9 mouse cellular contexts compared by ENCODE assay signal in the genomic region with DNA sequence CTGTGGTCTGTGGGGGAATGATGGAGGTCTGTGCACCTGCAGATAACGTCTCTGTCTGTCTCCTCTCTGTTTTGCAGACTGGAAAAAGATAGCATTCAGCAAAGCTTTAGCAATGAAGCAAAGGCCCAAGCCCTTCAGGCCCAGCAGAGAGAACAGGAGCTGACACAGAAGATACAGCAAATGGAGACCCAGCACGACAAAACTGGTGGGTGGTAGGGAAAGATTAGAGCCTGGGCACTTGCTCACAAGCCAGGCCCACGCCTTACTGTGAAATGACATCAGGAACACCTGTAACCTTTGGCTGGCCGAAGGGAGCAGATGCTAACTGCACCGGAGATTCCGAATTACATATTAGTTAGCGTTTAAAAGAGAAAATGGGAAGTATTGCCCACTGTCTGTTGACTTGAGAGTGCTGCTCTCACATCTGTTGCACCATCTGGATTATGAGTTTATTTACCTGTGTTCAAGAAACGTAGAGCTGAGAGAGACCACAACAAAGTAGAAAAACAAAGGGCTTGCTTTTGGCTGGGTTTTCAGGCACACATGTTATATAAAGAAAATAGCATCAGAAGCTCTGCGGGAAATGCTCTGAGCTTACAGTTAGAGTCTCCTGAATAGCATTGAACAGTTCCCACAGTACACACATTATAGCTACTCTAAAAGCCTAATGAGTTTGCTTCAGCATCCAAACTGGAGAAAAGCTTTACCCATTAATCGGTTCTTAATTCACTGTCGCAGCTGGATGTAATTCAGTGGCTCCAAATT.
DNase-seq lines count a peak whose midpoint lies in the region; ATAC-seq and TF ChIP-seq lines count a peak whose summit lies in the region.
"Had no signal": no experiment of that assay in that cellular context is flagged by ENCODE, and none has a peak within 500 bp of the region (broad histone marks: within the 10 kb centered on the region; RNA-seq: fewer than 3 reads in every experiment).

No protein-coding gene starts in this region.

- 0 out of 2 replicates have a peak, but pooled peaks have one; percentile 9 for ATAC-seq in liver, embryonic 16.5 days (ENCODE audit: low read depth)
- ATAC-seq in lung, postnatal 0 days, result no peak

- no peaks in the 10 kb centered on the region for H3K27me3 ChIP-seq in forebrain, embryonic 10.5 days (ENCODE audit: poor library complexity, severe bottlenecking)
- H3K27me3 ChIP-seq in liver, embryonic 16.5 days (ENCODE audit: control insufficient read depth, insufficient read depth, low read depth, low read length), result no peaks in the 10 kb centered on the region
- H3K27me3 ChIP-seq in lung, postnatal 0 days (replicated peaks; ENCODE audit: insufficient read depth, low read length), result no peaks in the 10 kb centered on the region

- no peak overlapping the region for H3K4me3 ChIP-seq in forebrain, embryonic 10.5 days
- no peak overlapping the region for H3K4me3 ChIP-seq in liver, embryonic 16.5 days (ENCODE audit: low read depth, low read length)
- no peak overlapping the region for H3K4me3 ChIP-seq in lung, postnatal 0 days (ENCODE audit: low read depth, low read length)

- WGBS in forebrain, embryonic 10.5 days, result 77% methylated on average over 11 of the region's 11 CpGs
- WGBS in liver, embryonic 16.5 days (ENCODE audit: insufficient replicate concordance), result 56% methylated on average over 11 of the region's 11 CpGs
- 80% methylated on average over 11 of the region's 11 CpGs for WGBS in lung, postnatal 0 days

- no peak overlapping the region for H3K9ac ChIP-seq in liver, embryonic 16.5 days (ENCODE audit: low read depth, low read length)
- H3K9ac ChIP-seq in lung, postnatal 0 days (replicated peaks; ENCODE audit: low read depth), result no peak overlapping the region

- no peak overlapping the region for H3K4me2 ChIP-seq in liver, embryonic 16.5 days (ENCODE audit: low read depth, low read length)
- H3K4me2 ChIP-seq in lung, postnatal 0 days (replicated peaks; ENCODE audit: low read depth, low read length), result no peak overlapping the region

- no peak for TF ChIP-seq CTCF in lung, postnatal 0 days (IDR thresholded peaks at IDR 0.05)

- no peaks in the 10 kb centered on the region for H3K9me3 ChIP-seq in forebrain, embryonic 10.5 days
- no peaks in the 10 kb centered on the region for H3K9me3 ChIP-seq in liver, embryonic 16.5 days (replicated peaks; ENCODE audit: control insufficient read depth, low read length)
- H3K9me3 ChIP-seq in lung, postnatal 0 days (ENCODE audit: low read length), result no peaks in the 10 kb centered on the region

- H3K36me3 ChIP-seq in forebrain, embryonic 10.5 days (replicated peaks), result no peaks in the 10 kb centered on the region
- no peaks in the 10 kb centered on the region for H3K36me3 ChIP-seq in liver, embryonic 16.5 days (ENCODE audit: control insufficient read depth, insufficient read depth)
- no peaks in the 10 kb centered on the region for H3K36me3 ChIP-seq in lung, postnatal 0 days (ENCODE audit: insufficient read depth, low read length)

- peaks cover 41% of the 10 kb centered on the region for H3K4me1 ChIP-seq in forebrain, embryonic 10.5 days
- no peaks in the 10 kb centered on the region; the same call in 1 of the 2 replicates for H3K4me1 ChIP-seq in liver, embryonic 16.5 days (ENCODE audit: control insufficient read depth, low read depth, low read length)
- H3K4me1 ChIP-seq in lung, postnatal 0 days (ENCODE audit: insufficient read depth, low read depth, low read length), result no peaks in the 10 kb centered on the region

- TF ChIP-seq EP300 in lung, postnatal 0 days (IDR thresholded peaks at IDR 0.05), result no peak

- H3K27ac ChIP-seq in forebrain, embryonic 10.5 days, result peak overlapping the region; percentile 72; the same call in 1 of the 2 replicates
- no peak overlapping the region for H3K27ac ChIP-seq in liver, embryonic 16.5 days (ENCODE audit: low read length)
- H3K27ac ChIP-seq in lung, postnatal 0 days (ENCODE audit: low read length), result no peak overlapping the region

- DNase-seq in right cerebral cortex, adult 2 months (ENCODE audit: low spot score in 2 of 2), result peak; percentile 25 to 57
- no peak for DNase-seq in right cerebral cortex, postnatal 10 days (ENCODE audit: low spot score in 2 of 2)
- no peak for DNase-seq in forebrain, embryonic 10.5 days (ENCODE audit: extremely low spot score, low spot score)
- DNase-seq in thymus, postnatal 25 days, result peak; percentile 71
- no peak for DNase-seq in gastrocnemius, postnatal 10 days
- DNase-seq in heart, postnatal 4 days, result no peak
- no peak for DNase-seq in lung, postnatal 0 days (ENCODE audit: low spot score)
- DNase-seq: gastrocnemius, postnatal 25 days had no signal

Comparison
In these comparisons a context has a peak if more than half of its experiments do, and no peak if none do; other contexts are left out.
1. DNase-seq: peak in right cerebral cortex, adult 2 months (2 of 2) and thymus, postnatal 25 days (single experiment); none in right cerebral cortex, postnatal 10 days (0 of 2), forebrain, embryonic 10.5 days (single experiment), gastrocnemius, postnatal 10 days (single experiment), heart, postnatal 4 days (single experiment) and lung, postnatal 0 days (single experiment).